Mouse (Mus musculus) mouse trophoblast stem cell (cell line): ENCODE measurements around the gene Nbea.

Experiments used
- in situ Hi-C, 2 experiments: fragments of 300-500 bp; cut with MseI, MboI; formaldehyde crosslinking; loops; 2 replicates in 1 of 2; 3 replicates in 1 of 2; pipeline ENCODE4 v1.15.1; 2025

Gene Nbea

DNA sequence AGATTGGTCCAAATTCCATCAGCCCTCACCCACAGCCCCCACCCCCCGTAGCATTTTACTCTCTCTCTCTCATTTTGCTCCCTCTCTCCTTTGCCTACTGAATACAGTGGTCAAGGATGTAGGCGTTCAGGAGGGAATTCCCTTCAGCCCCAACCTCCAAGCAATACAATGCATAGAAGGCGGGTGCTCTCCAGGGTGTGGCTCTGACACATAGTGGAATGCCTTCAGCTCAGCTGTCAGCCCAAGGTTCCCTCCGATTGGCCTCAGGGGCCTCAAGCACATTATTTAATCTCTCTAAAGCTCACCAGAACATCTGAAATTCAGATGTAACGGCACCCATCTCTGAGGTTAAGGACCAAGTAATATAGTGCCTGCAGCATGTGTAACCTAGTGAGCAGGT lies 590.2 kb downstream of the Nbea start:
- in situ Hi-C loops = no loop called here

GRCm38 (mm10) chr3:55590727-55591126 lies 592.8 kb downstream of the Nbea start:
- in situ Hi-C loops = no loop called here

DNA sequence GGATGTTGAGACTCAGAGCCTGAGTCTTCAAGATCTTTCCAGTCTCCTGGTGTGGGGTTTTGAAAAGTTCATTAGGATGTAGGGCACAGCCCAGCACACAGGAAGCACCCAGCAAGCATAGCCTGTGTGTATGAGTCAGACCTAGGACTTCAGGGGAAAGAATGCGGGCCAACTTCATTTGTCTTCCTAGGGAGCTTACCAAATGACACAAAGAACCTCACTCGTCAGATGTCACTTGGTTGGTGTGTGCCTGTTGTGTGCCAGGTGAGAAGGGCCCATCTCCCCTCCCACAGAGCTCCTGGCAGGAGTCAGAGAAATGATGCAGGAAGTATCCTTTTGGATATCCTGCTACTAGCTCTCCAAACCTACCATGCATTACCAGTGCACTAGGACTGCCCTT lies 593.2 kb downstream of the Nbea start:
- in situ Hi-C loops = no loop called here

DNA sequence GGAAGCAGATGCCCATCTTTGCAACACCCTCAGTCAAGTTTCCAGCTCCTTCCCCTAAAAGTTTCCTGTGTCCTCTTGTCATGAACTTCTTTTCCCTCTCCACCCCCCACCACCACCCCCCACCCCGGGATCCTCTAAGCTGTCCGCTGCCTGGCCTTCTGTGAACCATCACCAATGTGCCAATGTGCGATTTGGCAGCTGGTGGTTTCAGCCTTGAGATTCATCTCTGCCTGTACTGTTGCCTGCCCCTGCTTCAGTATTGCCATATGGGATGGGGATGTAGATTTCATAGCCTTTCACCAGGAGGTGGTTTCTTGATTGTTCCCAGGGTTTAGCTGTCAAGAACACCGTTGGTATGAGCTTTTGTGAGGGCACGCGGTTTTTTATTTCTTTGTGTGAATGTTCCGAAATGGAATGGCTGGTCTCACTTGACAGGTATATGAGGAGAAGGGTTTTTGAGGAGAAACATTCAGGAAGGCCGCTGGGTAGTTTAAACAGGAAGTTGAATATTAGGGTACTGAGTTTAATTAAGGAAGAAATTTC lies 594.0 kb downstream of the Nbea start:
- in situ Hi-C loops = no loop called here

DNA sequence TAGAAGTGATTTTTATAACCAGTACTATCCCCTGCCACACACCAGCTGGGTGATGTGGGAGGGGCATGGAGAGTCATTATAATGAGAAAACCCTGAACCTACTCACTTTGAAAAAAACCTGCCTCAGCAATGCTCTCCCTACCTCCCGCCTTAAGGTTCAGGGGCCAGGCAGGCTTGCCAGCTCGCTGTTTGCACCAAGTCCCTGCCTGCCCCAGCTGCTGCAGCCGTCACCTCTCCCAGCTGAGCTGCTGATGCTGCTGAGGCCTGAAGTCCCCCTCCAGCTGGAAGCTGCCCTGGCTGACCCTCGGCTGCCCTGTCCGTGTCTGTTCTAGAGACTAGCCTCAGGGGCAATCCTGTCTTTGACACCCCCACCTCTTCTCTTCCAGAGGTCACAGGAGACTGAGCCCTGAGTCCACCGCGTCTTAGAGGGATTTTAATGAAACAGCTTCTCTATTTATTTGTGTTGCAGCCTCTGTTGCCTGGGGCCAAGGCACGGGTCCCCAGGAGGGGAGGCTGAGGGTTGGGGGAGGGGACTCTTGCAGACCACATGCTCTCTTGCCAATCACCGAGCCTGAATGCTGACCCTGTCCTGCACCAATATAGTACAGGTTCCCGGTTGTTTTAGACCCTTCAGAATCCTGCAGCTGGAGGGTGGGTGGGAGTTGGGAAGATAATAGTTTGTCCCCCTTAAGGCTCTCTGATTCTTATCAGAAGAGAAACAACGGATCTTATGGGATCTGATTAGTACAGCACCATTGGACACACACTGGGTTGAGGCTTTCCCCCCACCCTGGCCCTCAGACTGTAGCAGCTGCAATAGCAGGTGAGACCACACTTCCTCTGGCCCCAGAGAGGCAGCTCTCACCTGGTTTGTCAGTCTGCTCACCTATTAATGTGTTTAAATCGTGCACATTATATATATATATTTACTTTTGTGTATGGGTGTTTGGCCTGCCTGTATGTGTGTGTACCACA lies 595.2 kb downstream of the Nbea start:
- in situ Hi-C loops = no loop called here

DNA sequence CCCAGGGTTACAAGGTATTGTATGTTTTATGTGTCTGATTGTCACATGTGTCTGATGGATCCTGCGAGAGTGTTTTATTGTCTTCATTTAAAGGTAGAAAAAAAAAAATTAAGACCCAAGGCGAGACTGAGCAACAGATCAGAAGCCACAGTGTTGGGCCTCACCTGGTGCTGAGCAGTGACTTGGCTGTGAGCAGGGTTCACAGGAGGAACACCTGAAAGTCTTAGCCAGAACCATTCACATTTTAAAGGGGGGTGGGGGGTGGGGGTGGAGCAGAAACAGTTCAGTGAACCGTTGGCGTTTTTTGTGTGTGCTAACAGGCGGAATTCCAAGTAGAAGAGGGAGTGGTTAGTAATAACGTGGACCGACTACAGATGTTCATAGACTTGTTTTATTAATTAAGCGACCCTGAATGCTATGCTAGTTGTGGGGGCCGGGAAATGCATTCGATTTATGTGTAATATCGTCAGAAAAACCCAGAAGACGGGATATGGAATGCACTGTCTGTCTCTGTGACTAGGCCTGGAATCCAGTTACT lies 596.0 kb downstream of the Nbea start:
- in situ Hi-C loops = no loop called here
